Mouse (Mus musculus) CH12.LX (cell line): Measurements from ENCODE around the gene Lima1. TPM values are rescaled to one million over a fixed set of nuclear protein-coding genes. Genes with fewer than 3 reads are reported as not detected.

ENCODE experiments used
- DNase-seq: peaks from one replicate; pipeline ENCODE4 v3.0.0-alpha.2; 2013; ENCODE audit errors: extremely low read depth
- H3K27ac ChIP-seq: 2 replicates; pipeline ENCODE4 v1.5.1; 2012; ENCODE audit warnings: low read depth, mild to moderate bottlenecking, control low read depth, moderate library complexity; ENCODE audit not compliant: insufficient read depth
- H3K27me3 ChIP-seq: replicated peaks from 2 replicates; pipeline ENCODE3; 2012; ENCODE audit warnings: inconsistent platforms
- H3K36me3 ChIP-seq, 2 experiments: replicated peaks in 1 of 2; 2 replicates each; pipeline versions ENCODE3 to v1.6.1; 2012; ENCODE audit warnings: inconsistent platforms in 1 of 2, low read length in 1 of 2, mild to moderate bottlenecking in 1 of 2, mixed read lengths in 1 of 2, moderate library complexity in 1 of 2; ENCODE audit not compliant: control insufficient read depth in 1 of 2, insufficient read depth in 1 of 2
- H3K4me1 ChIP-seq, 2 experiments: 2 replicates each; pipeline ENCODE4 v1.6.1; 2012; ENCODE audit warnings: inconsistent platforms in 1 of 2, moderate library complexity in 1 of 2; ENCODE audit not compliant: insufficient read depth in 2 of 2, control insufficient read depth in 1 of 2
- H3K4me2 ChIP-seq: 2 replicates; pipeline ENCODE4 v1.6.1; 2012; ENCODE audit warnings: low read depth, mild to moderate bottlenecking, control low read depth; ENCODE audit not compliant: poor library complexity, insufficient read depth, severe bottlenecking
- H3K4me3 ChIP-seq, 3 experiments: fragments of 150-350 bp in 1 of 3; sonication (generic) in 1 of 3; replicated peaks in 1 of 3; 2 replicates each; pipeline versions ENCODE3 to v1.5.1; 2011 to 2012; ENCODE audit warnings: low read depth in 2 of 3, low read length in 2 of 3, mild to moderate bottlenecking in 2 of 3, moderate library complexity in 2 of 3, control low read depth in 1 of 3, improper control_type of control experiment in 1 of 3, inconsistent platforms in 1 of 3, mixed read lengths in 1 of 3; ENCODE audit not compliant: poor library complexity in 1 of 3
- H3K79me2 ChIP-seq: replicated peaks from 2 replicates; pipeline ENCODE4 v1.6.1; 2012; ENCODE audit warnings: mild to moderate bottlenecking, moderate library complexity; ENCODE audit not compliant: control insufficient read depth, poor library complexity, insufficient read depth, severe bottlenecking; ENCODE audit errors: extremely low read depth
- H3K9ac ChIP-seq: 2 replicates; pipeline ENCODE4 v1.6.1; 2012; ENCODE audit warnings: low read depth, mild to moderate bottlenecking, control low read depth, moderate library complexity; ENCODE audit not compliant: insufficient read depth
- H3K9me3 ChIP-seq: replicated peaks from 2 replicates; pipeline ENCODE3; 2012; ENCODE audit warnings: low read length, inconsistent platforms, mixed read lengths
- BHLHE40 ChIP-seq: IDR thresholded peaks from 2 replicates; pipeline ENCODE4 v1.6.1; 2011; ENCODE audit warnings: mild to moderate bottlenecking, low read depth, low read length, improper control_type of control experiment
- CHD1 ChIP-seq: IDR thresholded peaks from 2 replicates; pipeline ENCODE4 v1.6.1; 2012; ENCODE audit warnings: low read depth, low read length, improper control_type of control experiment, inconsistent platforms
- EP300 ChIP-seq: IDR thresholded peaks from 2 replicates; pipeline ENCODE4 v1.6.1; 2011; ENCODE audit warnings: low read length, improper control_type of control experiment
- JUN ChIP-seq: IDR thresholded peaks from 2 replicates; pipeline ENCODE4 v1.6.1; 2011; ENCODE audit warnings: low read depth, mild to moderate bottlenecking, low read length, improper control_type of control experiment, moderate library complexity; ENCODE audit not compliant: insufficient read depth
- KAT2A ChIP-seq: IDR thresholded peaks from 2 replicates; pipeline ENCODE4 v1.6.1; 2012; ENCODE audit warnings: low read length, improper control_type of control experiment, inconsistent platforms; ENCODE audit not compliant: insufficient replicate concordance
- MAX ChIP-seq: IDR thresholded peaks from 2 replicates; pipeline ENCODE4 v1.6.1; 2011; ENCODE audit warnings: low read length, improper control_type of control experiment
- MAZ ChIP-seq: IDR thresholded peaks from 2 replicates; pipeline ENCODE4 v1.6.1; 2012; ENCODE audit warnings: low read depth, mild to moderate bottlenecking, inconsistent platforms, low read length, improper control_type of control experiment, moderate library complexity
- MYC ChIP-seq: IDR thresholded peaks from 2 replicates; pipeline ENCODE4 v1.6.1; 2011; ENCODE audit warnings: low read depth, mild to moderate bottlenecking, improper control_type of control experiment, low read length
- NELFE ChIP-seq: IDR thresholded peaks from 2 replicates; pipeline ENCODE4 v1.6.1; 2011; ENCODE audit warnings: low read depth, low read length, improper control_type of control experiment
- NRF1 ChIP-seq: IDR thresholded peaks from 2 replicates; pipeline ENCODE4 v1.6.1; 2014; ENCODE audit warnings: low read depth, mild to moderate bottlenecking, inconsistent platforms, low read length, improper control_type of control experiment, moderate library complexity
- POLR2A ChIP-seq: IDR thresholded peaks from 2 replicates; pipeline ENCODE4 v1.6.1; 2011; ENCODE audit warnings: low read depth, mild to moderate bottlenecking, improper control_type of control experiment, low read length
- RAD21 ChIP-seq: IDR thresholded peaks from 2 replicates; pipeline ENCODE4 v1.6.1; 2011; ENCODE audit warnings: low read depth, mild to moderate bottlenecking, low read length, improper control_type of control experiment, moderate library complexity
- RCOR1 ChIP-seq: conservative IDR thresholded peaks from 2 replicates; pipeline ENCODE4 v1.6.1; 2012; ENCODE audit warnings: low read depth, mild to moderate bottlenecking, inconsistent platforms, low read length, improper control_type of control experiment
- SIN3A ChIP-seq: IDR thresholded peaks from 2 replicates; pipeline ENCODE4 v1.6.1; 2012; ENCODE audit warnings: low read length, improper control_type of control experiment, inconsistent platforms
- USF1 ChIP-seq: IDR thresholded peaks from 2 replicates; pipeline ENCODE4 v1.6.1; 2014; ENCODE audit warnings: low read depth, mild to moderate bottlenecking, inconsistent platforms, low read length, improper control_type of control experiment
- USF2 ChIP-seq: conservative IDR thresholded peaks from 2 replicates; pipeline ENCODE4 v1.6.1; 2011; ENCODE audit warnings: low read depth, low read length, improper control_type of control experiment
- dilution Hi-C: fragments of 300-500 bp; cut with MboI; formaldehyde crosslinking; loops from 2 replicates; pipeline ENCODE4 v1.14.3; 2020; ENCODE audit warnings: low sequenced_read_pairs; ENCODE audit not compliant: extremely low pct_unique_long_range_greater_than_20kb, extremely low pct_ligation_motif_present
- in situ Hi-C: fragments of 300-500 bp; cut with MboI; formaldehyde crosslinking; loops from 3 replicates; pipeline ENCODE4 v1.14.3; 2019; ENCODE audit warnings: low sequenced_read_pairs, low pct_ligation_motif_present, low pct_unique_long_range_greater_than_20kb, mixed read lengths
- polyA plus RNA-seq: library from polyadenylated mRNA; unstranded; fragments of >175 nt; gene quantifications from 2 replicates; pipeline ENCODE4 v1.2.1, GENCODE M21; 2012; ENCODE audit warnings: low read depth; ENCODE audit not compliant: insufficient read length
- total RNA-seq, 2 experiments: library from RNA; depleted of rRNA; stranded (reverse); fragments of 300-350 nt in 1 of 2; fragments of >200 nt in 1 of 2; gene quantifications; 2 replicates each; pipeline ENCODE4 v1.2.3; 2012 to 2014

Lima1 gene
- total and polyA plus RNA-seq, 3 experiments, result 10.3 to 26.9 (median 18.7) TPM

DNA sequence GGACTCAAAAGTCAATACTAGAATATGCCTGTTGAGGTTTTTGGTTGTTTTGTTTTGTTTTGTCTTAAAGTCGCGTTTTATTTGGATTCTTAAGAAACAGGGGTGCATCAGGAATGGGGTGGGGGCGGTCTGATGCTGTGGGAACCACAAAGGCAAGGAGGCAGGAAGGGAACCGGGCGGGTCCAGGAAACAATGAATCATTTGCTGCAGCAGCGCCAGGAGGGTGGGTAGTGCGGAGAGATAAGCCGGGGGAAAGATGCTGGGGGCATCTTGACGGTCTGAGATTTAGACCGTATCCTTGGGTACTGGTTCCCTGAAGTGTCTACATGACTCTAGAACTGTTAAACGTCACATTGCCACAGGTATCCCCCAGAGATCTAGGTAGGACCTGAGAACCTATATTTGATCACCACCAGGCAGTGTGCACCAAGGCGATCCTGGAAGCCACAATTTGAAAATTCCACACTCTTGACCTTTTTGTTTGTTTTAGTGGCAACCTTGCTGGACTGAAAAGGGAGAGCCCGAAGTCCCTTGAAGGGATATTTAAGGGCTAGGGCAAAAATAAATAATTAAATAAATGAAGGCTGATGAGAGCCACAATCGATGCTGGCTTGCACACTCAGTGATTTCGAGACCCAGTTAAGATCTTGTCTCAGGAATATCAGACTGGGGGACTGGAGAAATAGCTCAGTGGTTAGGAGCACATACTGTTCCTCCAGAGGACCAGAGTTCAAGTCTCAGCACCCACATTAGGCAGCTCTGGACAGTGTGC is 8.6 kb downstream of the Lima1 start:
- DNase-seq, result no peak
- no peak overlapping the region for H3K27ac ChIP-seq
- H3K4me3 ChIP-seq, result no peak overlapping the region

DNA sequence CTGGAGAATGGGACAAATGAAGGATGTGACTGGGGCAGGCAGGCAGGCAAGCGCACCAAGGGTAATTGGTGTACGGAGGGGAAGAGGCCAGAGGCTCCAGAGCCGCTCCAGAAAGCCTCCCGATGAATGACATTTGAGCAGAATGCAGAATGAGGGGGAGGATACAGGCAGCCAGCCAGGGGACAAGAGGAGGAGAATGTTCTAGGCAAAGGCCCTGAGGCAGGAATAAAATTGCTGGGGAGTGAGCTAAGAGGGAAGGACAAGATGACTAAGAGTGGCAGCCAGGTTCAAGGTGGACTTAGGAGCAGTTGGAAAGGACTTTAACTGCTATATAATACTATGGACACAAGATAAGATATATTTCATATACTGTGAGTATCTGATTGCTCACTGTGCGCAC is 9.3 kb downstream of the Lima1 start:
- Histone ChIP-seq H3K4me3 (no peak overlapping the region), H3K79me2 (no peaks in the 10 kb centered on the region), H3K4me2 (no peak overlapping the region), H3K4me1 (no peaks in the 10 kb centered on the region), H3K27ac (no peak overlapping the region), H3K9me3 (peaks cover 9% of the 10 kb centered on the region), H3K9ac (no peak overlapping the region), H3K36me3 (no peaks in the 10 kb centered on the region), H3K27me3 (peaks cover 3% of the 10 kb centered on the region)
- dilution Hi-C loops, result no loop called here
- DNase-seq, result no peak
- in situ Hi-C loops, result no loop called here
- TF ChIP-seq RAD21, result no peak
- no peak for TF ChIP-seq EP300
- no peak for TF ChIP-seq MYC

More for the DNA sequence above, 8.6 kb downstream of the Lima1 start:
- H3K9me3 ChIP-seq, result peaks cover 9% of the 10 kb centered on the region
- peaks cover 3% of the 10 kb centered on the region for H3K27me3 ChIP-seq
- H3K4me1 ChIP-seq, result no peaks in the 10 kb centered on the region
- no peaks in the 10 kb centered on the region for H3K79me2 ChIP-seq
- no peak overlapping the region for H3K4me2 ChIP-seq
- H3K36me3 ChIP-seq, result no peaks in the 10 kb centered on the region
- no peak for TF ChIP-seq RCOR1
- TF ChIP-seq MAZ, result no peak
- TF ChIP-seq NELFE, result no peak
- no peak for TF ChIP-seq BHLHE40
- no peak for TF ChIP-seq SIN3A
- no peak for TF ChIP-seq NRF1
- TF ChIP-seq JUN, result no peak
- TF ChIP-seq KAT2A, result no peak
- TF ChIP-seq POLR2A, result no peak
- TF ChIP-seq MAX, result no peak
- TF ChIP-seq CHD1, result no peak
- TF ChIP-seq USF1, result no peak
- no peak for TF ChIP-seq USF2
- dilution Hi-C loops, result no loop called here
- no peak overlapping the region for H3K9ac ChIP-seq
- in situ Hi-C loops, result no loop called here
